Mouse (Mus musculus) hindbrain, embryonic 12.5 days (tissue): Measurements from ENCODE around the gene Skap2. TPM values are rescaled to one million over a fixed set of nuclear protein-coding genes. Genes with fewer than 3 reads are reported as not detected.

Experiments
- ATAC-seq: fragments of 200-750 bp; cut with Nextera tagmentation; 2 replicates; pipeline ENCODE4 v1.8.0; 2017; ENCODE audit warnings: moderate TSS enrichment; ENCODE audit not compliant: low FRiP score
- H3K27ac ChIP-seq: fragments of 300-500 bp; sonication (generic); 2 replicates; pipeline ENCODE4 v1.5.1; 2016; ENCODE audit warnings: mild to moderate bottlenecking
- H3K27me3 ChIP-seq: fragments of 300-500 bp; sonication (generic); 2 replicates; pipeline ENCODE4 v1.6.1; 2016; ENCODE audit warnings: mild to moderate bottlenecking
- H3K36me3 ChIP-seq: fragments of 300-500 bp; sonication (generic); 2 replicates; pipeline ENCODE4 v1.6.1; 2016; ENCODE audit warnings: mild to moderate bottlenecking
- H3K4me1 ChIP-seq: fragments of 300-500 bp; sonication (generic); 2 replicates; pipeline ENCODE4 v1.6.1; 2016
- H3K4me2 ChIP-seq: fragments of 300-500 bp; sonication (generic); replicated peaks from 2 replicates; pipeline ENCODE4 v1.6.1; 2016; ENCODE audit warnings: mild to moderate bottlenecking
- H3K4me3 ChIP-seq: fragments of 300-500 bp; sonication (generic); 2 replicates; pipeline ENCODE4 v1.5.1; 2016; ENCODE audit warnings: mild to moderate bottlenecking
- H3K9ac ChIP-seq: fragments of 300-500 bp; sonication (generic); 2 replicates; pipeline ENCODE4 v1.6.1; 2016; ENCODE audit warnings: mild to moderate bottlenecking, moderate library complexity
- H3K9me3 ChIP-seq: fragments of 300-500 bp; sonication (generic); replicated peaks from 2 replicates; pipeline ENCODE4 v1.6.1; 2016; ENCODE audit warnings: mild to moderate bottlenecking
- WGBS: fragments of 180-500 bp; shearing (Covaris S2); methylation state at CpG from one replicate; pipeline ENCODE4 v1.1.7; 2016; 5-methylcytosine and 5-hydroxymethylcytosine counted together
- polyA plus RNA-seq: library from polyadenylated mRNA; unstranded; fragments of >200 nt; fragmentation: Nextera tagmentation; extraction: Ambion mirVana; gene quantifications from 2 replicates; pipeline ENCODE4 v1.2.1, GENCODE M21; 2016

The Skap2 gene
- polyA plus RNA-seq, 1 experiment from 2014 or later = 24.4 TPM

GRCm38 (mm10) chr6:51999157-51999478, 13.2 kb downstream of the Skap2 start:
- no peak overlapping the region for H3K27ac ChIP-seq
- H3K4me1 ChIP-seq = no peaks in the 10 kb centered on the region; the same call in 1 of the 2 replicates
- no peak overlapping the region for H3K4me3 ChIP-seq
- peaks cover 17% of the 10 kb centered on the region for H3K27me3 ChIP-seq
- H3K9ac ChIP-seq = no peak overlapping the region
- no peak for ATAC-seq
- 72% methylated on average over 4 of the region's 4 CpGs for WGBS
- no peaks in the 10 kb centered on the region for H3K9me3 ChIP-seq
- no peak overlapping the region for H3K4me2 ChIP-seq
- no peaks in the 10 kb centered on the region for H3K36me3 ChIP-seq

DNA sequence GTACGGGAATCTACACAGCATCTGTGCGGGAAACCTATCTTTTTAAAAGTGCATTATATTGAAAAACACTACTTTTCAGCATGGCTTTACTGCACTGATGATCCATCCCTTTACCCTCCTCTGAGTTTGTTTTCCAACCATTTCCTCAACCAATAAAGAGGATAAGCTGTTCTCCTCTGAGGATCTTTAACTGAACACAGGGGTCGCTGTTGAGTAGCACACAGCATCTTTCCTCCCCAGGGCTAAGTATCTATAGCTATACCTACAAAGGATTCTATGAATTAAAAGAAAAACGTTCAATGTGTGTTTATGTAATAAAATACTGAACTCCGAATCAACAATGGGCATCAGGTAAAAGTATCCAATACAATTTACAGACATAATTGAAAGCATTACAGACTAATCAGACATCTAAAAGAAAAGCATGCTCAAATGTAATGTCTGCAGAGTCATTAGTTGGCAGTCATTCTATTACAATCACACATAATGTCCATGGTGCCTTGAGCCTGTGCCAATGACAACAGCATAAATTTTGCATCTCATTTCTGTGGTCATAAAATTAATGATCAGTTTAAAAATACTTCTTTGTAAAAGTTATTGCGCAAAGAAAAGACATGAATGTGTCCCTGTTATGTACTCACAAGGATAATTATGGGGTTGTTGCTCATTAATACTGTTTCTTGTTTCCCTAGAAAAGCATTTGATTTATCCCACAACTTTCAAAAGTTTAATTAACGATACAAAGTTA, 13.8 kb downstream of the Skap2 start:
- H3K9me3 ChIP-seq = no peaks in the 10 kb centered on the region
- H3K9ac ChIP-seq = no peak overlapping the region
- H3K4me2 ChIP-seq = no peak overlapping the region
- no peak overlapping the region for H3K27ac ChIP-seq
- WGBS = 57% methylated on average over 7 of the region's 7 CpGs
- no peak overlapping the region for H3K4me3 ChIP-seq
- no peaks in the 10 kb centered on the region for H3K36me3 ChIP-seq
- H3K27me3 ChIP-seq = peaks cover 12% of the 10 kb centered on the region
- no peak for ATAC-seq
- H3K4me1 ChIP-seq = no peaks in the 10 kb centered on the region; the same call in 1 of the 2 replicates

- Histone ChIP-seq H3K27ac (no peak overlapping the region), H3K36me3 (no peaks in the 10 kb centered on the region), H3K4me2 (no peak overlapping the region), H3K4me3 (no peak overlapping the region), H3K4me1 (peaks cover 2% of the 10 kb centered on the region; the same call in 1 of the 2 replicates), H3K9me3 (no peaks in the 10 kb centered on the region), H3K9ac (no peak overlapping the region), H3K27me3 (no peaks in the 10 kb centered on the region)
- no peak for ATAC-seq
- WGBS = 86% methylated on average over 2 of the region's 2 CpGs
Observed at GRCm38 (mm10) chr6:51987999-51988398, 24.4 kb downstream of the Skap2 start.

- H3K9me3 ChIP-seq = no peaks in the 10 kb centered on the region
- H3K36me3 ChIP-seq = no peaks in the 10 kb centered on the region
- 66% methylated on average over 3 of the region's 3 CpGs for WGBS
- H3K4me1 ChIP-seq = no peaks in the 10 kb centered on the region
- H3K27me3 ChIP-seq = no peaks in the 10 kb centered on the region
- H3K4me2 ChIP-seq = no peak overlapping the region
- no peak for ATAC-seq
- no peak overlapping the region for H3K4me3 ChIP-seq
- H3K27ac ChIP-seq = no peak overlapping the region
- no peak overlapping the region for H3K9ac ChIP-seq
Observed at GRCm38 (mm10) chr6:51977638-51978037, 34.7 kb downstream of the Skap2 start.

GRCm38 (mm10) chr6:51975751-51976150, 36.6 kb downstream of the Skap2 start:
- Histone ChIP-seq H3K36me3 (no peaks in the 10 kb centered on the region), H3K27ac (no peak overlapping the region), H3K4me2 (no peak overlapping the region), H3K27me3 (no peaks in the 10 kb centered on the region), H3K4me3 (no peak overlapping the region), H3K9me3 (no peaks in the 10 kb centered on the region), H3K9ac (no peak overlapping the region), H3K4me1 (no peaks in the 10 kb centered on the region)
- no peak for ATAC-seq
- WGBS = 47% methylated on average over 4 of the region's 4 CpGs

DNA sequence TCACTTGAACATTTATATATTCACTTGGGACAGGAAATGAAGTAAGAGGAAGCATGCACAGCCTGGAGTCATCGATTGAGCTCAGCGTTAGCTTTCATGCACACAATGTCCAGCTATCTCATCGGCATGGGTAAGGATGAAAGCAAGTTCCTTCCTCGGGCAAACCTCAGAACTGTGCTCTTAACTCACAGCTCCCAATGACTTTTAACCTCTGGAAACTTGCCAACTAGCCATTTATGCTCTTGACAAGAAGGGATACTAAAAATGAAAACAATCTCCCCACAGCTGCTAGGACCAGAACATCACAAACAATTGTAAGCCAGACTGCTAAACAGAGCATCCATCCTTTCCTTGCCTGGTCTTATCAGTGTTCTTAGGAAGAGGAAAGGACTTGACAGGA, 53.4 kb downstream of the Skap2 start:
- no peaks in the 10 kb centered on the region for H3K9me3 ChIP-seq
- H3K4me2 ChIP-seq = no peak overlapping the region
- H3K36me3 ChIP-seq = no peaks in the 10 kb centered on the region
- no peak overlapping the region for H3K27ac ChIP-seq
- no peaks in the 10 kb centered on the region for H3K27me3 ChIP-seq
- no peak overlapping the region for H3K4me3 ChIP-seq
- H3K9ac ChIP-seq = no peak overlapping the region
- no peak for ATAC-seq
- no peaks in the 10 kb centered on the region for H3K4me1 ChIP-seq
- WGBS = 68% methylated on average over 4 of the region's 4 CpGs

GRCm38 (mm10) chr6:51956048-51956792, 56.1 kb downstream of the Skap2 start:
- no peak overlapping the region for H3K9ac ChIP-seq
- no peak for ATAC-seq
- no peaks in the 10 kb centered on the region for H3K9me3 ChIP-seq
- 87% methylated on average over 4 of the region's 4 CpGs for WGBS
- H3K36me3 ChIP-seq = no peaks in the 10 kb centered on the region
- H3K27ac ChIP-seq = no peak overlapping the region
- no peak overlapping the region for H3K4me3 ChIP-seq
- no peaks in the 10 kb centered on the region for H3K4me1 ChIP-seq
- H3K4me2 ChIP-seq = no peak overlapping the region
- H3K27me3 ChIP-seq = no peaks in the 10 kb centered on the region

GRCm38 (mm10) chr6:51947661-51948060, 64.7 kb downstream of the Skap2 start:
- no peak overlapping the region for H3K9ac ChIP-seq
- no peak overlapping the region for H3K27ac ChIP-seq
- H3K4me3 ChIP-seq = no peak overlapping the region
- no peaks in the 10 kb centered on the region for H3K36me3 ChIP-seq
- H3K9me3 ChIP-seq = no peaks in the 10 kb centered on the region
- H3K4me1 ChIP-seq = no peaks in the 10 kb centered on the region
- no peak overlapping the region for H3K4me2 ChIP-seq
- no peak for ATAC-seq
- H3K27me3 ChIP-seq = no peaks in the 10 kb centered on the region

DNA sequence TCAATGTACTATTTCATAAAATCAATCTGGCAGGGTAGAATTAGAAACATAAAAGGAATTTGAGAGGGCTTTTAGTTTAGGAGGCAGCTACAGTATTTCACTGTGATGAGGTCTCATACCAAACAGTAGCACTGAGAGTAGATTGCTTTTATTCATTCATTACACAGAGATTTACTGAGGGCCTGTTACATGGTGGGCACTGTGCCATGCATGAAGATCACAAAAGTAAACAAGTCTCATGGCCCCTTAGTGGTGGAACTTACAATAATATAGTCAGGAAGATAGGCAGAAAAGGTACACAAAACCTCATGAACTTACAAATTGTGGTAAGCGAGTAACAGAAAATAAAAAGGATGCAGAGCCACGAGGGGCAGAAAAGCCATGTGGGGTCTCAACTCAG, 67.4 kb downstream of the Skap2 start:
- no peak overlapping the region for H3K9ac ChIP-seq
- H3K27me3 ChIP-seq = no peaks in the 10 kb centered on the region
- H3K36me3 ChIP-seq = no peaks in the 10 kb centered on the region
- H3K27ac ChIP-seq = no peak overlapping the region
- H3K9me3 ChIP-seq = no peaks in the 10 kb centered on the region
- 85% methylated on average over 2 of the region's 2 CpGs for WGBS
- H3K4me3 ChIP-seq = no peak overlapping the region
- ATAC-seq = no peak
- H3K4me2 ChIP-seq = no peak overlapping the region
- H3K4me1 ChIP-seq = no peaks in the 10 kb centered on the region

DNA sequence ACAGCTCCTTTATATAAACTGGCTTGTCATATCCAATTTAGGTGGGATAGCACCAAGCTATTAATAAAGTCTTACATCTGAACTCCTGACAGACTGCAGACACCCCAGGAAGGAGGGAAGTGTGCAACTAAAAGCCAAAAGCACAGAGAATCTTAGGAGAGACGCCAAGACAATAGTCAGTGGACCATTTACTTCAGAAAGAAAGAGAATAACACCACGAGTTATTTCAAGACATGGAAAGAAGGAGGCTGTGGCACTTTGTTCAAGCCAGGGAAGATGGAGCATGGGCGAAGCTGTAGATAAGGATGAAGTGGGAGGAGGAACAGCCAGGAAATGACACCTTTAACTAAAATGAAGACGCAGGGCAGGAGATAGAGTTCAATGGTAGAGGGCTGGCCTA, 78.4 kb downstream of the Skap2 start:
- Histone ChIP-seq H3K27ac (no peak overlapping the region), H3K4me3 (no peak overlapping the region), H3K27me3 (no peaks in the 10 kb centered on the region), H3K4me2 (no peak overlapping the region), H3K4me1 (no peaks in the 10 kb centered on the region), H3K9ac (no peak overlapping the region), H3K9me3 (no peaks in the 10 kb centered on the region), H3K36me3 (no peaks in the 10 kb centered on the region)
- ATAC-seq = no peak
- WGBS = 67% methylated on average over 4 of the region's 4 CpGs

DNA sequence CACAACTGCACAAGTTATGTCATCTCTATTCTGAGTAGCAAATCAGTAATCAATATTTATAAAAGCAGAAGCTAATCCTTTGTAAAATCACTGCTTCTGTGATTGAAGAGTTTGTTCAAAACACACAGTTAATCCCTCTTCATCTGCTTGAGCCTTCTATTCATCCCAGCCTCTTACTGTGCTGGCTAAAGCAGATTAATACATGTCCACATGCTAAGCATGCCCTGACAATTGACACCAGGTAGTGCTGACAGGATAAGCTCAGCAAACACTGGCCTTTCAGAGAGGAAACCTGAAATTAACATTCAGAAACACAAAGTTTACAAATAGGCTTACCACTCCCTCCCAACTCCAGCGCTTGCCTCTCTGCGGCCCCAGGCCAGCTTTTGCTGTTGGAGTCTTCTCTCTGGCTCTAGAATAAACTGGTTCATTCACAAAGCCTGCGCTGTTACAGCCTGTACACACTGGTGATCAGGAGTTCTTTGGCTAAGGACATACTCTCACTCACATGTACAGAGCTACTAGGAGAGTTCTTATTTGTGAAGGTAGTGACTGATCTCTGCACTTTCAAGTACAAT, 79.2 kb downstream of the Skap2 start:
- Histone ChIP-seq H3K27ac (no peak overlapping the region), H3K9ac (no peak overlapping the region), H3K36me3 (no peaks in the 10 kb centered on the region), H3K4me2 (no peak overlapping the region), H3K9me3 (no peaks in the 10 kb centered on the region), H3K27me3 (no peaks in the 10 kb centered on the region), H3K4me1 (no peaks in the 10 kb centered on the region), H3K4me3 (no peak overlapping the region)
- 70% methylated on average over 3 of the region's 3 CpGs for WGBS
- ATAC-seq = no peak

DNA sequence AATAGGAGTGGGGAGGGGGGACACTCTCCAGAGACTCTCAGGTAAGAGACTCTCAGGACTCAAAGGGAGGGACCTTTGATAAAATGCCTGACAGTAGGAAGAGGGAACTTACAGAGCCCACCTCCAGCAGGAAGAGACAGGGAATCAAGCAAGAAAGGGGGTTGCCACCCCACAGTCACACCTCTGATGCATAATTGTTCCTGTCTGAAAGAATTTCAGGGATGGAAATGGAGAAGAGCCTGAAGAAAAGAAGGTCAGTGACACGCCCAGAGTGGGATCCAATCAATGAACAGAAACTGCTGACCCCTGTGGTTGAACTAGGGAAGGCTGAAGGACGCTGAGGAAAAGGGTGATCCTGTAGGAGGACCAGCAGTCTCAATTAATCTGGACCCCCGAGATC, 85.2 kb downstream of the Skap2 start:
- Histone ChIP-seq H3K9me3 (no peaks in the 10 kb centered on the region), H3K27me3 (no peaks in the 10 kb centered on the region), H3K4me3 (no peak overlapping the region), H3K4me1 (no peaks in the 10 kb centered on the region), H3K27ac (no peak overlapping the region), H3K4me2 (no peak overlapping the region), H3K9ac (no peak overlapping the region), H3K36me3 (no peaks in the 10 kb centered on the region)
- WGBS = 57% methylated on average over 3 of the region's 3 CpGs
- ATAC-seq = no peak

DNA sequence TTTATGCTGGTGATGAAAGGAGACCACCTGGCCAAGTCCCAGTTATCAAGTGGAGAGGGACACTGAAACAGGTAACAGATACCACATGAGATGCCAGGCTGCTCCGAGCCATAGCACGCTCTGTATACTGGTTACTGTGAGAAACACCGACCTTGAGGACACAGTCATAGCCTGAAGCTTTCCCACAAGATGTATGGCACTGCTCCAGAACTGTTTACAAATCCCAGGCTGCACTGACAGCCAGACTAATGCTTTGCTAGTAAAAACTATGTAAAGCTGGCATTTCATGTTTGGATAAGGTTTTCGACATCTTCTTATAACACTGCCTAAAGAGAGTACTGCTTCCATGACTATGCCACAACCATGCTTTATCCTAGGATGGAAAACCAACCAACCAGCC, 90.5 kb downstream of the Skap2 start:
- no peaks in the 10 kb centered on the region for H3K9me3 ChIP-seq
- no peaks in the 10 kb centered on the region for H3K27me3 ChIP-seq
- no peak for ATAC-seq
- 90% methylated on average over 4 of the region's 4 CpGs for WGBS
- no peak overlapping the region for H3K4me3 ChIP-seq
- no peaks in the 10 kb centered on the region for H3K4me1 ChIP-seq
- H3K36me3 ChIP-seq = no peaks in the 10 kb centered on the region
- no peak overlapping the region for H3K9ac ChIP-seq
- no peak overlapping the region for H3K4me2 ChIP-seq
- no peak overlapping the region for H3K27ac ChIP-seq
